Mouse (Mus musculus): ENCODE results near the gene Syne1. TPM values are rescaled to one million over a fixed set of nuclear protein-coding genes. Genes with fewer than 3 reads are reported as not detected.
"Not testable (repeated sequence)": the region's sequence is repeated elsewhere in the genome, so short reads cannot be mapped to it uniquely, and the experiment has no call there.

Syne1 gene
- polyA plus RNA-seq, 1 experiment = 38.7 TPM

GRCm38 (mm10) chr10:5527634-5528033 lies 23.6 kb downstream of the Syne1 start:
- H3K4me1 ChIP-seq (ENCODE audit: control insufficient read depth, insufficient read depth, low read length) = no peaks in the 10 kb centered on the region
- TF ChIP-seq POLR2A (IDR thresholded peaks at IDR 0.05; ENCODE audit: low read depth, low read length) = no peak
- TF ChIP-seq CTCF (IDR thresholded peaks at IDR 0.05; ENCODE audit: borderline replicate concordance, insufficient read depth, low read length) = no peak
- H3K27ac ChIP-seq (ENCODE audit: insufficient read depth, low read length) = no peak overlapping the region
- H3K4me3 ChIP-seq (ENCODE audit: insufficient read depth, low read length) = no peak overlapping the region

- Histone ChIP-seq H3K4me3 (ENCODE audit: insufficient read depth, low read length) (no peak overlapping the region), H3K27ac (ENCODE audit: insufficient read depth, low read length) (no peak overlapping the region), H3K4me1 (ENCODE audit: control insufficient read depth, insufficient read depth, low read length) (no peaks in the 10 kb centered on the region)
- TF ChIP-seq CTCF (IDR thresholded peaks at IDR 0.05; ENCODE audit: borderline replicate concordance, insufficient read depth, low read length) (no peak), POLR2A (IDR thresholded peaks at IDR 0.05; ENCODE audit: low read depth, low read length) (no peak)
These were observed 28.4 kb downstream of the Syne1 start for GRCm38 (mm10) chr10:5522904-5523303.

GRCm38 (mm10) chr10:5522276-5522675 lies 29.0 kb downstream of the Syne1 start:
- TF ChIP-seq CTCF (IDR thresholded peaks at IDR 0.05; ENCODE audit: borderline replicate concordance, insufficient read depth, low read length) (no peak), POLR2A (IDR thresholded peaks at IDR 0.05; ENCODE audit: low read depth, low read length) (no peak)
- H3K4me3 ChIP-seq (ENCODE audit: insufficient read depth, low read length) = no peak overlapping the region
- no peak overlapping the region for H3K27ac ChIP-seq (ENCODE audit: insufficient read depth, low read length)
- no peaks in the 10 kb centered on the region for H3K4me1 ChIP-seq (ENCODE audit: control insufficient read depth, insufficient read depth, low read length)

- TF ChIP-seq CTCF (IDR thresholded peaks at IDR 0.05; ENCODE audit: borderline replicate concordance, insufficient read depth, low read length) = no peak
- TF ChIP-seq POLR2A (IDR thresholded peaks at IDR 0.05; ENCODE audit: low read depth, low read length) = no peak
- Histone ChIP-seq H3K4me3 (ENCODE audit: insufficient read depth, low read length) (no peak overlapping the region), H3K4me1 (ENCODE audit: control insufficient read depth, insufficient read depth, low read length) (no peaks in the 10 kb centered on the region), H3K27ac (ENCODE audit: insufficient read depth, low read length) (no peak overlapping the region)
These were observed 30.6 kb downstream of the Syne1 start for GRCm38 (mm10) chr10:5520695-5521094.

- Histone ChIP-seq H3K27ac (ENCODE audit: insufficient read depth, low read length) (no peak overlapping the region), H3K4me1 (ENCODE audit: control insufficient read depth, insufficient read depth, low read length) (no peaks in the 10 kb centered on the region), H3K4me3 (ENCODE audit: insufficient read depth, low read length) (no peak overlapping the region)
- no peak for TF ChIP-seq POLR2A (IDR thresholded peaks at IDR 0.05; ENCODE audit: low read depth, low read length)
- TF ChIP-seq CTCF (IDR thresholded peaks at IDR 0.05; ENCODE audit: borderline replicate concordance, insufficient read depth, low read length) = no peak
These were observed 36.0 kb downstream of the Syne1 start for GRCm38 (mm10) chr10:5515330-5515729.

- Histone ChIP-seq H3K4me3 (ENCODE audit: insufficient read depth, low read length) (no peak overlapping the region), H3K4me1 (ENCODE audit: control insufficient read depth, insufficient read depth, low read length) (no peaks in the 10 kb centered on the region), H3K27ac (ENCODE audit: insufficient read depth, low read length) (no peak overlapping the region)
- TF ChIP-seq POLR2A (IDR thresholded peaks at IDR 0.05; ENCODE audit: low read depth, low read length) (no peak), CTCF (IDR thresholded peaks at IDR 0.05; ENCODE audit: borderline replicate concordance, insufficient read depth, low read length) (no peak)
These were observed 37.1 kb downstream of the Syne1 start for GRCm38 (mm10) chr10:5514134-5514533.

- H3K27ac ChIP-seq (ENCODE audit: insufficient read depth, low read length) = no peak overlapping the region
- H3K4me3 ChIP-seq (ENCODE audit: insufficient read depth, low read length) = no peak overlapping the region
- TF ChIP-seq CTCF (IDR thresholded peaks at IDR 0.05; ENCODE audit: borderline replicate concordance, insufficient read depth, low read length) = no peak
- no peak for TF ChIP-seq POLR2A (IDR thresholded peaks at IDR 0.05; ENCODE audit: low read depth, low read length)
- no peaks in the 10 kb centered on the region for H3K4me1 ChIP-seq (ENCODE audit: control insufficient read depth, insufficient read depth, low read length)
These were observed 39.0 kb downstream of the Syne1 start for GRCm38 (mm10) chr10:5512285-5512684.

- Histone ChIP-seq H3K4me3 (ENCODE audit: insufficient read depth, low read length) (no peak overlapping the region), H3K4me1 (ENCODE audit: control insufficient read depth, insufficient read depth, low read length) (no peaks in the 10 kb centered on the region), H3K27ac (ENCODE audit: insufficient read depth, low read length) (no peak overlapping the region)
- no peak for TF ChIP-seq POLR2A (IDR thresholded peaks at IDR 0.05; ENCODE audit: low read depth, low read length)
- no peak for TF ChIP-seq CTCF (IDR thresholded peaks at IDR 0.05; ENCODE audit: borderline replicate concordance, insufficient read depth, low read length)
These were observed 39.9 kb downstream of the Syne1 start for GRCm38 (mm10) chr10:5511403-5511802.

- no peaks in the 10 kb centered on the region for H3K4me1 ChIP-seq (ENCODE audit: control insufficient read depth, insufficient read depth, low read length)
- no peak for TF ChIP-seq CTCF (IDR thresholded peaks at IDR 0.05; ENCODE audit: borderline replicate concordance, insufficient read depth, low read length)
- no peak for TF ChIP-seq POLR2A (IDR thresholded peaks at IDR 0.05; ENCODE audit: low read depth, low read length)
These were observed 43.8 kb downstream of the Syne1 start for GRCm38 (mm10) chr10:5507478-5507877.

GRCm38 (mm10) chr10:5504761-5505160 lies 46.5 kb downstream of the Syne1 start:
- no peak overlapping the region for H3K4me3 ChIP-seq (ENCODE audit: insufficient read depth, low read length)
- no peak overlapping the region for H3K27ac ChIP-seq (ENCODE audit: insufficient read depth, low read length)
- H3K4me1 ChIP-seq (ENCODE audit: control insufficient read depth, insufficient read depth, low read length) = no peaks in the 10 kb centered on the region
- TF ChIP-seq CTCF (IDR thresholded peaks at IDR 0.05; ENCODE audit: borderline replicate concordance, insufficient read depth, low read length) (no peak), POLR2A (IDR thresholded peaks at IDR 0.05; ENCODE audit: low read depth, low read length) (no peak)

More at GRCm38 (mm10) chr10:5507478-5507877, 43.8 kb downstream of the Syne1 start:
- H3K27ac ChIP-seq (ENCODE audit: insufficient read depth, low read length) = no peak overlapping the region
- no peak overlapping the region for H3K4me3 ChIP-seq (ENCODE audit: insufficient read depth, low read length)

GRCm38 (mm10) chr10:5503909-5504308 lies 47.4 kb downstream of the Syne1 start:
- Histone ChIP-seq H3K27ac (ENCODE audit: insufficient read depth, low read length) (no peak overlapping the region), H3K4me1 (ENCODE audit: control insufficient read depth, insufficient read depth, low read length) (no peaks in the 10 kb centered on the region; the same call in 1 of the 2 replicates), H3K4me3 (ENCODE audit: insufficient read depth, low read length) (no peak overlapping the region)
- TF ChIP-seq CTCF (IDR thresholded peaks at IDR 0.05; ENCODE audit: borderline replicate concordance, insufficient read depth, low read length) (no peak), POLR2A (IDR thresholded peaks at IDR 0.05; ENCODE audit: low read depth, low read length) (no peak)

GRCm38 (mm10) chr10:5499684-5500369 lies 51.5 kb downstream of the Syne1 start:
- not testable (repeated sequence) for H3K27ac ChIP-seq (ENCODE audit: insufficient read depth, low read length); H3K4me1 ChIP-seq (ENCODE audit: control insufficient read depth, insufficient read depth, low read length); H3K4me3 ChIP-seq (ENCODE audit: insufficient read depth, low read length)
